Mouse (Mus musculus) hindbrain, embryonic 12.5 days (tissue): ENCODE results near the gene Atrnl1. TPM values are rescaled to one million over a fixed set of nuclear protein-coding genes. Genes with fewer than 3 reads are reported as not detected.
A peak's percentile ranks its signal among the peaks of the same experiment; 100 is the strongest.

ENCODE experiments used
- ATAC-seq: fragments of 200-750 bp; cut with Nextera tagmentation; 2 replicates; pipeline ENCODE4 v1.8.0; 2017; ENCODE audit warnings: moderate TSS enrichment; ENCODE audit not compliant: low FRiP score
- H3K27ac ChIP-seq: fragments of 300-500 bp; sonication (generic); 2 replicates; pipeline ENCODE4 v1.5.1; 2016; ENCODE audit warnings: mild to moderate bottlenecking
- H3K27me3 ChIP-seq: fragments of 300-500 bp; sonication (generic); 2 replicates; pipeline ENCODE4 v1.6.1; 2016; ENCODE audit warnings: mild to moderate bottlenecking
- H3K36me3 ChIP-seq: fragments of 300-500 bp; sonication (generic); 2 replicates; pipeline ENCODE4 v1.6.1; 2016; ENCODE audit warnings: mild to moderate bottlenecking
- H3K4me1 ChIP-seq: fragments of 300-500 bp; sonication (generic); 2 replicates; pipeline ENCODE4 v1.6.1; 2016
- H3K4me2 ChIP-seq: fragments of 300-500 bp; sonication (generic); replicated peaks from 2 replicates; pipeline ENCODE4 v1.6.1; 2016; ENCODE audit warnings: mild to moderate bottlenecking
- H3K4me3 ChIP-seq: fragments of 300-500 bp; sonication (generic); 2 replicates; pipeline ENCODE4 v1.5.1; 2016; ENCODE audit warnings: mild to moderate bottlenecking
- H3K9ac ChIP-seq: fragments of 300-500 bp; sonication (generic); 2 replicates; pipeline ENCODE4 v1.6.1; 2016; ENCODE audit warnings: mild to moderate bottlenecking, moderate library complexity
- H3K9me3 ChIP-seq: fragments of 300-500 bp; sonication (generic); replicated peaks from 2 replicates; pipeline ENCODE4 v1.6.1; 2016; ENCODE audit warnings: mild to moderate bottlenecking
- WGBS: fragments of 180-500 bp; shearing (Covaris S2); methylation state at CpG from one replicate; pipeline ENCODE4 v1.1.7; 2016; 5-methylcytosine and 5-hydroxymethylcytosine counted together
- polyA plus RNA-seq: library from polyadenylated mRNA; unstranded; fragments of >200 nt; fragmentation: Nextera tagmentation; extraction: Ambion mirVana; gene quantifications from 2 replicates; pipeline ENCODE4 v1.2.1, GENCODE M21; 2016

Atrnl1 gene
- polyA plus RNA-seq, 1 experiment from 2014 or later = 12.4 TPM

DNA sequence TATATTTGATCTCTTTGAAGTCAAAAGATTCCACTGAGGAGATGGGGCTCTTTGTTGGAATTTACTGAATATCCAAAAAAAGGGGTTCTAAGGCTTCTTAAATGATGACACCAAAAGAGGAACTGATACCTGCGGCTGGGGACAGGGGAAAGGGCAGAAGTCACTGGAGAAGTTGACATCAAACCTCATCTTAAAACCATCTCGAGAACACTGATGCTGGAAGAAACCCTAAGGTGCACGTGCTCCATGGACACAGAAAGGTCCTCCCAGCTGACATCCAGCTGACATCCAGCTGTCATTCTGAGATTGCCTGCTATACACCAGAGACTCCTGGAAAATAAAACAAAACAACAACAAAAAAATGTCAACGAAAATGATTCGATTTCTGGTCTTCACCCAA lies 19.9 kb upstream of the Atrnl1 start:
- Histone ChIP-seq H3K9me3 (no peaks in the 10 kb centered on the region), H3K4me3 (no peak overlapping the region), H3K9ac (no peak overlapping the region), H3K4me1 (peaks cover 8% of the 10 kb centered on the region), H3K27ac (no peak overlapping the region), H3K36me3 (no peaks in the 10 kb centered on the region), H3K27me3 (no peaks in the 10 kb centered on the region), H3K4me2 (no peak overlapping the region)
- WGBS = 84% methylated on average over 5 of the region's 5 CpGs
- ATAC-seq = no peak

DNA sequence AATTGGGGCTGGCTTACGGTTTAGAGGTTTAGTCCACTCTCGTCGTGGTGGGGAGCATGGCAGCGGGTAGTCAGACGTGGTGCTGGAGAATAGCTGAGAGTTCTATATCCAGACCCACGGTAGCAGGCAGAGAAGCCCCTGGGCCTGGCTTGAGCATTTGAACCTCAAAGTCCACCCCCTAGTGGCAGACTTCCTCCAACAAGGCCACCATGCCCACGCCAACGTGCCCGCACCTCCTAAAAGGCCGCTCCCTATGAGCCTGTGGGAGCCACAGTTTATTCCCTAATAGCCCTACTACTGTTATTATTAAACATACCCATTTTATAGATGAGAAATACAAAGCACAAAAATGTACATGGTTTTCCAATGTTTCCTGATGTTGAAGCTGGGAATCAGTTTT lies 19.2 kb upstream of the Atrnl1 start:
- Histone ChIP-seq H3K9ac (no peak overlapping the region), H3K27me3 (no peaks in the 10 kb centered on the region), H3K36me3 (no peaks in the 10 kb centered on the region), H3K4me3 (no peak overlapping the region), H3K27ac (no peak overlapping the region), H3K9me3 (no peaks in the 10 kb centered on the region), H3K4me2 (no peak overlapping the region), H3K4me1 (0 out of 2 replicates have a peak, but pooled peaks cover under 1% of the 10 kb centered on the region)
- 79% methylated on average over 10 of the region's 10 CpGs for WGBS
- ATAC-seq = no peak

DNA sequence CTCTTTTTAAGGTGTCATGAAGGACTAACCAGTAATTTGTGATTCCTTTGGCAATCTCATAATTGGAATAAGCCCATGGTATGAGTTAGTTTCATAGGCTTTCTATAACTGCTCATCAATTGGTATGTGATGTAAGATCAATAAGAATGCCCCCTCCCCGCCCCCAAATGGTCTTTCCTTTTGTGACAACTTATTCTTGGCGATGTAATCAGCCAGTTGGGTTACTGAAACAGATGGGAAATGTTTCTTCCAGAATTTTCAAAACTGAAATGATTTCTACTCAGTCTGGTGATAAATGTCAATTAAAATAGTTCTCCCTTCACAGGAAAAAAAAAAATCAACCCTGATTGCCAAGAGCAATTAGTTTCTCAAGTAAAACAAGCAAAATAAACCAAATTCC lies 18.5 kb upstream of the Atrnl1 start:
- ATAC-seq = no peak
- no peak overlapping the region for H3K9ac ChIP-seq
- no peaks in the 10 kb centered on the region for H3K27me3 ChIP-seq
- H3K4me2 ChIP-seq = no peak overlapping the region
- 86% methylated on average over 2 of the region's 2 CpGs for WGBS
- H3K4me1 ChIP-seq = no peaks in the 10 kb centered on the region
- no peak overlapping the region for H3K4me3 ChIP-seq
- H3K9me3 ChIP-seq = no peaks in the 10 kb centered on the region
- no peaks in the 10 kb centered on the region for H3K36me3 ChIP-seq
- no peak overlapping the region for H3K27ac ChIP-seq

DNA sequence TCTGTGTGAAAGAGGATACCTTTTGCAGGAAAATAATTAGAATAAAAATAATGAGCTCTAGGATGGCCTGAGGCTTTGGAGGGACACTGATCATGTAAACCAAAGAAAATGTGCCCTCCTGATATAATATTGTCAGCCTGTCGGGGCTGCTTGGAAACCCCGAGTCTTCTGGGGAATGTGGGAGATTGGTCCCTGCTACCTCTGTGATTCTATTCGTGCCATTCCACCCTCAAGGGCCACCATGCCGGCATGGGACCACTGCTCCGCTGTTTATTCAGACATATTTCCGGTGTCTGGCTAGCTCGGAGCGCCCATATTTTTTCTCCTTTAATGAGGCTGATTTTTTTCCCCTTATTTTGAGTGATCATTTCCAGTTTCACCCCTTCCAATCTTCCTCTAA lies 11.7 kb upstream of the Atrnl1 start:
- ATAC-seq = no peak
- no peak overlapping the region for H3K4me3 ChIP-seq
- 55% methylated on average over 8 of the region's 8 CpGs for WGBS
- peaks cover 6% of the 10 kb centered on the region; the same call in 1 of the 2 replicates for H3K4me1 ChIP-seq
- no peaks in the 10 kb centered on the region for H3K36me3 ChIP-seq
- no peak overlapping the region for H3K9ac ChIP-seq
- H3K9me3 ChIP-seq = no peaks in the 10 kb centered on the region
- H3K27ac ChIP-seq = no peak overlapping the region
- H3K4me2 ChIP-seq = no peak overlapping the region
- H3K27me3 ChIP-seq = no peaks in the 10 kb centered on the region

DNA sequence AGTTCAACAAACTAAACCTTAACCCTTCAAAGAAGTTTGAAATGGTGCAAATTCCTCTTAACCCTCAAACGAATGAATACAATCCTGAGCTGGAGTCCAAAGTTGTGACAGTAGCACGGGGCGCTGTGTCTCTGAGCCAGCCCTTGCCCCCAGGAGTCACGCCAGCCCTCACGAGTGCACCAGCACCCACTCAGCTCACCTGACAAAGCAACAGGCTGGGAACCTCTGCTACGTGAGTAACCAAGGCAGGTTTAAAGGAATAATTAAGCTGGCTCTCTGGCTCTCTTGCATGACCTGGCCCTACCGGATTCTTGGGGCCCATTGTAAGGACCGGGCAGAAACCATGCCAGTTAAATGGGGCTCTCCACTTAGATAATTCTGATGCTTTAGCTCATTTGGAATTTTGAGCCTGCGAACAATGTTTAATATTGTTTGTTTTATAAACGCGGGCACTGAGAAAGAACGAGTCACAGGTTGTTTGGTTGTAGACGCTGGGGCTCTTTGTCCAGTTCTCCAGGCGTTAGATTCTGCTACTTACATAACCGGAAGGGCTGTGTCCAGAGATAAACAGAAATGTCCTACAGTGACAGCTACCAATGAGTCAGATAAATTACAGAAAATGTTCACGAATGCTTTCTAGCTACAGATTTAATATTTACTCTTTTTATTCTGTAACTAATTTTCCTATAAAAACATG lies 10.5 kb upstream of the Atrnl1 start:
- H3K4me3 ChIP-seq = no peak overlapping the region
- H3K9ac ChIP-seq = no peak overlapping the region
- H3K36me3 ChIP-seq = no peaks in the 10 kb centered on the region
- no peaks in the 10 kb centered on the region for H3K9me3 ChIP-seq
- H3K4me2 ChIP-seq = no peak overlapping the region
- WGBS = 72% methylated on average over 16 of the region's 16 CpGs
- no peaks in the 10 kb centered on the region for H3K27me3 ChIP-seq
- peaks cover 6% of the 10 kb centered on the region; the same call in 1 of the 2 replicates for H3K4me1 ChIP-seq
- H3K27ac ChIP-seq = no peak overlapping the region
- ATAC-seq = no peak

DNA sequence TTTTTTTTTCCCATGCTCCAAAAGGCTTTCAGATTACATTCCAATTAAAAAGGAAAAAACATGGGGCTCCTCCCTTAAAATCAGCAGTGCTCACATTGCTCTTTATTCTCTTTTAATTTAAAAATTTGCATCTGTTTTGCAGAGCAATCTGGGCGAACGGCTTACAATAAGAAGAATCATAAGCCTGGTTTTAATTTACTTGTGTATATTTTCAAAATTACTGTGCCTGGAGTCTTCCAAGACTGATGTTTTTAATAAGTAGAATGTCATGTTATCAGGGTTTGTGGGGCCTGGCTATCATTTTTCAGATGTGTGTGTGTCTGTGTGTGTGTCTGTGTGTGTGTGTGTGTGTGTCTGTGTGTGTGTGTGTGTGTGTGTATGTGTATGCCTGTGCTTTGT lies 9.9 kb upstream of the Atrnl1 start:
- Histone ChIP-seq H3K9me3 (no peaks in the 10 kb centered on the region), H3K27me3 (no peaks in the 10 kb centered on the region), H3K27ac (no peak overlapping the region), H3K36me3 (no peaks in the 10 kb centered on the region), H3K4me1 (peaks cover 6% of the 10 kb centered on the region; the same call in 1 of the 2 replicates), H3K9ac (no peak overlapping the region), H3K4me2 (no peak overlapping the region), H3K4me3 (no peak overlapping the region)
- no peak for ATAC-seq
- 80% methylated on average over 2 of the region's 2 CpGs for WGBS

DNA sequence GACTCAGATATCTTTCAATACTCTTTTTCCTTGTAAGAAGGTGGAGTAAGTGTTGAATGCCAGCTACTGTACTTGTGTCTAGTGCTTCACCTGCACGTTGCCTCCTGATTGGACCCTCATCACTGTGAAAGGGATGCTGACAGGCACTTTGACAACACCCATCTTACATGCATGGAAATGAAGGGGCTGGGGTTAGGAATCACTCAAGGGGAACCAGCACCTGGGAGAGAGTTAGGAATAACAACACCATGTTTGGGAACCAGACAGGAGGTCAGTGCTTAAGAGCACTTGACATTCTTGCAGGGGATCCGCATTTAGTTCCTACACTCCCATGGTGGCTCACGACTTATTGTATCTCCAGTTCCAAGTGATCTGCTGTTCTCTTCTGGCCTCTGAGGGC lies 7.2 kb upstream of the Atrnl1 start:
- ATAC-seq = no peak
- no peak overlapping the region for H3K4me3 ChIP-seq
- WGBS = 77% methylated on average over 3 of the region's 3 CpGs

DNA sequence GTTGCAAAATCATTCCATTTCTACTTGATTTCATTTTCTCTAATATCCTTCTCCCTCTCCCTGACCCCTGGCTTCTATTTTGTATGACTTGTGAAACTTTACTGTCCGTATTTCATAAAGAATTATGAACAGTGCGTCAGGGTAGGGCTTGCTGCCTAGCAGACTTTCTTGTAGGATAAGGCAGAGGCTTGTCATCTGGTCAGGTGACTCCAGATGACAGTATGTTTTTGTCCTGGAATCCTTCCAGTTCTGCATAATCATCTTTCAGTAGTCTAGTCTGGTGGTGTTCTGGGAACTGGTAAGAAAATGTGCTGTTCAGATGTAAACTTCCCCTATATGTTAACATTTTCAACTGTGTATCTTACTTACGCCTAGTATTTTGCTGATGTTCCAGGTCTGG lies 4.9 kb upstream of the Atrnl1 start:
- H3K4me1 ChIP-seq = peaks cover 3% of the 10 kb centered on the region; the same call in 1 of the 2 replicates
- WGBS = 87% methylated on average over 3 of the region's 3 CpGs
- no peak for ATAC-seq

More for the DNA sequence above, 7.2 kb upstream of the Atrnl1 start:
- Histone ChIP-seq H3K27ac (no peak overlapping the region), H3K36me3 (no peaks in the 10 kb centered on the region), H3K27me3 (no peaks in the 10 kb centered on the region), H3K4me2 (no peak overlapping the region), H3K9me3 (no peaks in the 10 kb centered on the region), H3K9ac (no peak overlapping the region), H3K4me1 (peaks cover 6% of the 10 kb centered on the region; the same call in 1 of the 2 replicates)

DNA sequence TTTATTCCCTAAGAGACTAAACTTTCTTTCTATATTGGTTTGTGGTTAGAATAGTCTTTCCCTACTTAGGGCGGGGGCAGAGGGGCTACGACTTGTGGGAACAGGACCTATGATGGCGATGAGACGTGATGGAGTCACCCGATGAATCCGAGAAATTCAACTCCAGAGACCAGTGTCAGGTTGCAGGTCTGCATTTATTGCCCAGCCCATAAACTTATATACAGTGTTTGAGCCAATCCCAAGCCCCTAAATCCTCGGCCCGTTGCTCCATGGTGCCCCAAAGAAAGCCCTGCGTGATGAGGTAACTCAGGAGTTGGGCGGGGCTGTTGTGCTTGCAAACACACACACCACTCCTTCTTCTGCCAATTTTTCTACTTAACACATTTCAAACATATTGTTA lies 4.5 kb upstream of the Atrnl1 start:
- Histone ChIP-seq H3K4me3 (no peak overlapping the region), H3K9me3 (no peaks in the 10 kb centered on the region), H3K36me3 (no peaks in the 10 kb centered on the region), H3K4me2 (no peak overlapping the region), H3K27me3 (no peaks in the 10 kb centered on the region), H3K27ac (no peak overlapping the region), H3K9ac (no peak overlapping the region), H3K4me1 (peaks cover 3% of the 10 kb centered on the region; the same call in 1 of the 2 replicates)
- 90% methylated on average over 10 of the region's 10 CpGs for WGBS
- ATAC-seq = no peak

More for the DNA sequence above, 4.9 kb upstream of the Atrnl1 start:
- Histone ChIP-seq H3K27me3 (no peaks in the 10 kb centered on the region), H3K4me3 (no peak overlapping the region), H3K9me3 (no peaks in the 10 kb centered on the region), H3K36me3 (no peaks in the 10 kb centered on the region), H3K9ac (no peak overlapping the region), H3K4me2 (no peak overlapping the region), H3K27ac (no peak overlapping the region)

DNA sequence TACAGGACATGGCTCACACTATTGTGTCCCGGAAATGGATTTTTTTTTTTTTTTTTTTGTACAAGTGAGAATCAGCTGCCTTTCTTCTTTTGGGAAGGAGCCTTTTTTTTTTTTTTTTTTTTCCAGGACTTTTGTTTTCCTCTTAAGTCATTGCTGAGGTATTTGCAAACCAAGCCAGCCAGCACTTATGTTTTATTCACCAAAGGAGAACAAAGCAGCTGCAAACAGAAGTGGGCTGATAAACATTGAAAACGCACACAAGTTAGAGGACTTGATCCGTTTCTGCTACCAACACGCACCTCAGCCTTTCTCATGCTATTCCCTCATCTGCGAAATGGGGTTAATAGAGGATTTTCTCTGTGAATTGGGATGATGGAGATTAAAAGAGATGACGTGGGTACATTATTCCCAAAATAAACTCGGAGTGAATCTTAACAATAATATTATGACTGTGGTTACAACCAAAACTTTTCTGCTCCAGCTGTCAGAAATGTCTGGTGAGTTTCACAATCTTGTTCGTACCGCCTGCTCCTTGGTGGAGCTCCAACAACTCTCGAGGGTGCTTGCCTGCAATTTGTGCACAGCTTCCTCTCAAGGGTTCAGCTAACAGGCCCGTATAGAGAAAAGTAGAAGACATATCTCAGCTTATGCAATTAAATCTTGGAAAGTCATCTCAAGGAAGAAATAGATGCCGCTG lies 1.3 kb upstream of the Atrnl1 start:
- 15% methylated on average over 12 of the region's 12 CpGs for WGBS
- H3K9ac ChIP-seq = peak overlapping the region; percentile 94
- no peaks in the 10 kb centered on the region for H3K27me3 ChIP-seq

DNA sequence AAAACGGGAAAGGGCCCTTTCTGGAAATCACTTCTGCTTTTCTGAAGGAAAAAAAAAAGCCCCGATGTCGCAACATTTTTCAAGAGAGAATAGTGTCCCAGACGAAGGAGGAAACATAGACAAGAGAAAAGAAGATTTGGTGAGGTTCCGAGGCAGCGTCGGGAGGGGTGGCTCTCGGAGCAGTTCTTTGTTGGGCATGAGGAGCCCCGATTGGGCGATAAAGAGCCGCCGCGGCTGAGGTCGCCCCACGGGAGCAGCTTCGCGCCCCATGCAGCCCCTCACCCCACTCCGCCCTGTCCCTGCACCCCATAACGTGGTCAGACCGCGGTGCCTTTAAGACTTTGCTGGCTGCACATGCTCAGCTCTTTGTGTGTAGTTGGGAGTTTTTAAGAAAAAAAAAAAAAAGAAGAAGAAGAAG lies 767 bp upstream of the Atrnl1 start:
- H3K27ac ChIP-seq = peak overlapping the region; percentile 97
- 1% methylated on average over 21 of the region's 21 CpGs for WGBS

More for the DNA sequence above, 1.3 kb upstream of the Atrnl1 start:
- peaks cover 18% of the 10 kb centered on the region for H3K4me1 ChIP-seq
- no peak for ATAC-seq
- peak overlapping the region; percentile 97 for H3K27ac ChIP-seq
- H3K9me3 ChIP-seq = no peaks in the 10 kb centered on the region
- H3K4me3 ChIP-seq = peak overlapping the region; percentile 94
- no peaks in the 10 kb centered on the region for H3K36me3 ChIP-seq
- peak overlapping the region; percentile 100 for H3K4me2 ChIP-seq

DNA sequence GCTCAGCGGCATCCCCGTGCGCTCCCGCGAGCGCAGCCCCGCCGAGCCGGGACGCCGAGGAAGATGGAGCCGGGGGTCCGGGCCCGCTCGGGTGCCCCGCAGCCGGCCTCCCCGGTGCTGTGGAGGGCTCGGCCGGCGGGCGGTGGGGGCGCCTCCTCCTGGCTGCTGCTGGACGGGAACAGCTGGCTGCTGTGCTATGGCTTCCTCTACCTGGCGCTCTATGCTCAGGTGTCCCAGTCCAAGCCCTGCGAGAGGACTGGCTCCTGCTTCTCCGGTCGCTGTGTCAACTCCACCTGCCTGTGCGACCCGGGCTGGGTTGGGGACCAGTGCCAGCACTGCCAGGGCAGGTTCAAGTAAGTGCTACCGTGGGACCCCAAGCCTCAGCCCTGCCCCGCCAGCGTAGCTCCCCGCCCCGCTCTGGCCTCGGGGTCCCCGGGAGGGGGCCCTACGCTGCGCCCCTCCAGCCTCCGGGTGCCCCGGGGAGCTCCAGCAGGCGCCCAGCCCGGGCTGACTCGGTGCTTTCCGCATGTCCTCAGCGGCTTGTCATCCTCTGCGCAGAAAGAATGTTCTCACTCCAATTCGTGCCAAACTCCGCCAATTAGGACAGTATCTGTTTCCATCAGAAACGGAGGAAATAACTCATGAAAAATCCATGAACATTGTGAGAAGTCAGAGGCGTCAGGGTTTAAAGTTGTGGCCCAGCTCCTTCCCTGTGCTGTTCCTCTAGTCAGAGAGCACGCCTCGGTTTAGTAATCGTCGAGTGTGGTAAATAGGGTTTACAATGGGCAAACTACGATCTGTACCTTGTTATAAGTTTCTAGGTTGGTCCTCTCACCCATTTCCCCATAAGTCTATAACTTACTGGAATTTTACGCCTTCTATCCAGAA lies 701 bp downstream of the Atrnl1 start:
- H3K36me3 ChIP-seq = no peaks in the 10 kb centered on the region
- H3K9ac ChIP-seq = peak overlapping the region; percentile 94
- H3K27ac ChIP-seq = peak overlapping the region; percentile 97
- no peaks in the 10 kb centered on the region for H3K9me3 ChIP-seq
- ATAC-seq = peak; percentile 83
- H3K4me2 ChIP-seq = peak overlapping the region; percentile 100
- no peaks in the 10 kb centered on the region for H3K27me3 ChIP-seq
- peak overlapping the region; percentile 94 for H3K4me3 ChIP-seq
- H3K4me1 ChIP-seq = peaks cover 20% of the 10 kb centered on the region
- WGBS = 2% methylated on average over 54 of the region's 57 CpGs

More for the DNA sequence above, 767 bp upstream of the Atrnl1 start:
- Histone ChIP-seq H3K4me3 (peak overlapping the region; percentile 94), H3K4me2 (peak overlapping the region; percentile 100), H3K4me1 (peaks cover 18% of the 10 kb centered on the region), H3K36me3 (no peaks in the 10 kb centered on the region), H3K9ac (peak overlapping the region; percentile 94), H3K27me3 (no peaks in the 10 kb centered on the region), H3K9me3 (no peaks in the 10 kb centered on the region)
- peak; percentile 45 for ATAC-seq
